Mouse (Mus musculus) small intestine, adult 2 months (tissue): ENCODE results near the gene Igf2r.

Experiments used
- CTCF ChIP-seq: fragments of 200-500 bp; IDR thresholded peaks from 2 replicates; pipeline ENCODE4 v1.5.1; 2012; ENCODE audit warnings: low read depth, mild to moderate bottlenecking, control low read depth, inconsistent platforms, low read length, moderate library complexity, mixed read lengths; ENCODE audit not compliant: insufficient replicate concordance, insufficient read length; ENCODE audit errors: extremely low read depth
- POLR2A ChIP-seq: fragments of 200-500 bp; IDR thresholded peaks from 2 replicates; pipeline ENCODE4 v1.6.1; 2012; ENCODE audit warnings: low read depth, mild to moderate bottlenecking, control low read depth, inconsistent platforms, low read length, moderate library complexity

DNA sequence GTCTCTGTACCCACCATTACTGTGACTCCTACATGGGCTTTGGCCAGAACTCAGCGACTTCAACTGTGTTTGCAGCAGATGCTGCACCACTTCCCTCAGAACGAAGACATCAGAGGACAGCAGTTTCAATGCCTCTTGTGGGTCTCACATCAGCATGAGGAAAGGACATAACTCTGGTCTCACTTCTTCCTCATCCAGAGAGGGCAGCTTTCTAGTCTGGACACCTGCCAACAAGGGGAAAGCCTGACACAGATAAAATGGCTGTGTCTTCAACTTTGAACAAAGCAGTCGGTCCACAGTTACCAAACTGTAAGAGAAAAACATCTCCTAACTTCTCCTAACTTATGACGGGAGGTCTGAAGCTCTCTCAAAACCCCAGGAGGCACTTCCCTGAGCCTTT is 128.4 kb downstream of the Igf2r start:
- TF ChIP-seq CTCF (no peak), POLR2A (no peak)
